ENCODE assay signal across 19 mouse cellular contexts in the genomic region with DNA sequence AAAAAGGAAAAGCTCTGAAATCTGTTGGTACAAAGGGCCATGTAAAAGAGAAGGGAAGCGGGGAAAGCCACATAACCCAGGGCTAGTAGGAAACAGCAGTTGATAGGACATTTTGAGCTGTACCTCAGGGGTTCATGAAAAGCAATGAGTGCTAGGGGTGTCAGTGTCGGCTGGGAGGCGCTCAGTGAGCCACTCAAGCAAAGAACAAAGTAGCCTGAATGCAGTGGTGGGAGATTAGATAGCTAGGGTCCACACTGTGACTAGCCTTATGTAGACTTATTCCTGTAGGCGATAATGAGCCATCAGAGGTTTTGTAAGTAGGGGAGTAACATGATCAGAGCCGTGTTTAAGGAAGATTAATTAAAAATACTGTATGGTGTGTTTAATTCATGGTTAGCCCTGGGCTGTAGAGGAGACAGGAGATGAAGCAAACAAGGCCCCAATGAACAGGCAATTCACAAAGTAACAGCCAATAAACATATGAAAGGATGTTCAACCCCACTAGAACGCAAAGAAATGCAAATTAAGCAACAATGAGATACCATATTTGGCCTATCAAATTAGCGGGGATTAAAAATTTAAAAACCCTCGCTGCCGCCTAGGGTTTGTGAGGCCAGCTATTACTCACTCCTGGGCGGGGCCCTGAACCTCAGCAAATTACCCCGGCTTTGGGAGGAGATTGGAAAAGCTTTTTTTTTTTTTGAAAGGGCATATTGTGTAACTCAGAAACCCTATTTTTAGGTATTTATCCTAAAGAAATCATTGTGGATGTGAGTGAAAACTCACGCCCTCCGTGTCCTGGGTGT.
A peak's percentile ranks its signal among the peaks of the same experiment; 100 is the strongest.
DNase-seq lines count a peak whose midpoint lies in the region; ATAC-seq and TF ChIP-seq lines count a peak whose summit lies in the region.
"Had no signal": no experiment of that assay in that cellular context is flagged by ENCODE, and none has a peak within 500 bp of the region (broad histone marks: within the 10 kb centered on the region; RNA-seq: fewer than 3 reads in every experiment).

No protein-coding gene starts in this region.

- peak; percentile 78 for ATAC-seq in forebrain, embryonic 13.5 days
- peak; percentile 43; the same call in 1 of the 2 replicates for ATAC-seq in midbrain, embryonic 14.5 days (ENCODE audit: low FRiP score, low TSS enrichment)
- no peak for ATAC-seq in liver, postnatal 0 days
- ATAC-seq: inflammation-experienced regulatory T-cells, adult 6 months had no signal

- no peak overlapping the region for H3K4me2 ChIP-seq in forebrain, embryonic 13.5 days
- no peak overlapping the region for H3K4me2 ChIP-seq in midbrain, embryonic 14.5 days (ENCODE audit: low read length)
- H3K4me2 ChIP-seq in liver, postnatal 0 days (ENCODE audit: low read depth, low read length): no peak overlapping the region
- H3K4me2 ChIP-seq: heart, embryonic 11.5 days; limb, embryonic 15.5 days had no signal

- H3K4me3 ChIP-seq in forebrain, embryonic 13.5 days: no peak overlapping the region
- no peak overlapping the region for H3K4me3 ChIP-seq in midbrain, embryonic 14.5 days (replicated peaks; ENCODE audit: low read depth, low read length)
- H3K4me3 ChIP-seq in liver, postnatal 0 days (ENCODE audit: low read depth, low read length): no peak overlapping the region
- H3K4me3 ChIP-seq: erythroblast, embryonic 14.5 days; limb, embryonic 15.5 days had no signal

- H3K4me1 ChIP-seq in forebrain, embryonic 13.5 days: peaks cover 54% of the 10 kb centered on the region
- 0 out of 2 replicates have a peak, but pooled peaks cover 8% of the 10 kb centered on the region for H3K4me1 ChIP-seq in midbrain, embryonic 14.5 days (ENCODE audit: control insufficient read depth, insufficient read depth, low read length)
- H3K4me1 ChIP-seq in liver, postnatal 0 days (ENCODE audit: insufficient read depth): no peaks in the 10 kb centered on the region
- H3K4me1 ChIP-seq: limb, embryonic 15.5 days had no signal

- no peak for TF ChIP-seq EP300 in liver, postnatal 0 days (IDR thresholded peaks at IDR 0.05; ENCODE audit: low read depth)

- WGBS in forebrain, embryonic 13.5 days: 19% methylated on average over 13 of the region's 13 CpGs
- WGBS in midbrain, embryonic 14.5 days: 27% methylated on average over 13 of the region's 13 CpGs
- 58% methylated on average over 13 of the region's 13 CpGs for WGBS in liver, postnatal 0 days (ENCODE audit: insufficient replicate concordance)

- TF ChIP-seq CTCF in liver, postnatal 0 days (IDR thresholded peaks at IDR 0.05; ENCODE audit: low read depth): no peak

- no peaks in the 10 kb centered on the region for H3K36me3 ChIP-seq in forebrain, embryonic 13.5 days (ENCODE audit: poor library complexity, severe bottlenecking)
- no peaks in the 10 kb centered on the region for H3K36me3 ChIP-seq in midbrain, embryonic 14.5 days (ENCODE audit: control insufficient read depth, insufficient read depth, low read length)
- no peaks in the 10 kb centered on the region for H3K36me3 ChIP-seq in liver, postnatal 0 days (replicated peaks; ENCODE audit: insufficient read depth, low read length)
- H3K36me3 ChIP-seq: limb, embryonic 15.5 days had no signal

- no peak overlapping the region for H3K9ac ChIP-seq in forebrain, embryonic 13.5 days
- H3K9ac ChIP-seq in midbrain, embryonic 14.5 days (replicated peaks; ENCODE audit: low read length): no peak overlapping the region
- H3K9ac ChIP-seq in liver, postnatal 0 days (replicated peaks): no peak overlapping the region
- H3K9ac ChIP-seq: limb, embryonic 15.5 days had no signal

- no peaks in the 10 kb centered on the region for H3K9me3 ChIP-seq in forebrain, embryonic 13.5 days (replicated peaks)
- no peaks in the 10 kb centered on the region for H3K9me3 ChIP-seq in midbrain, embryonic 14.5 days (ENCODE audit: control insufficient read depth, low read length)
- no peaks in the 10 kb centered on the region for H3K9me3 ChIP-seq in liver, postnatal 0 days (ENCODE audit: low read length)
- H3K9me3 ChIP-seq: limb, embryonic 15.5 days had no signal

- H3K27ac ChIP-seq in forebrain, embryonic 13.5 days: peak overlapping the region; percentile 84
- 0 out of 2 replicates have a peak overlapping the region, but pooled peaks have one; percentile 20 for H3K27ac ChIP-seq in midbrain, embryonic 14.5 days (replicated peaks; ENCODE audit: low read depth, low read length)
- H3K27ac ChIP-seq in liver, postnatal 0 days (ENCODE audit: low read depth): no peak overlapping the region
- H3K27ac ChIP-seq: limb, embryonic 15.5 days; stomach, postnatal 0 days had no signal

- H3K27me3 ChIP-seq in forebrain, embryonic 13.5 days: peaks cover 44% of the 10 kb centered on the region; the same call in 1 of the 2 replicates
- peaks cover 11% of the 10 kb centered on the region for H3K27me3 ChIP-seq in midbrain, embryonic 14.5 days (ENCODE audit: control insufficient read depth, insufficient read depth, low read length)
- H3K27me3 ChIP-seq in liver, postnatal 0 days (ENCODE audit: insufficient read depth, low read length): no peaks in the 10 kb centered on the region

- peak; percentile 36 for DNase-seq in retina, postnatal 1 day
- DNase-seq in retina, embryonic 14.5 days (ENCODE audit: low spot score): no peak
- peak; percentile 56 for DNase-seq in midbrain, embryonic 14.5 days
- no peak for DNase-seq in liver, postnatal 0 days
- no peak for DNase-seq in T-cell, adult 2 months (ENCODE audit: low spot score)
- DNase-seq in lung, postnatal 36 days: no peak
- DNase-seq: adrenal gland, postnatal 14 days; cerebellum, adult 2 months; heart, postnatal 14 days; layer of hippocampus, postnatal 36 days; lung, postnatal 4 days; right cerebral cortex, postnatal 25 days; thymus, postnatal 25 days had no signal

Comparison
In these comparisons a context has a peak if more than half of its experiments do, and no peak if none do; other contexts are left out.
1. DNase-seq: peak in retina, postnatal 1 day (single experiment) and midbrain, embryonic 14.5 days (single experiment); none in retina, embryonic 14.5 days (single experiment), liver, postnatal 0 days (single experiment), T-cell, adult 2 months (single experiment) and lung, postnatal 36 days (single experiment).